Mouse (Mus musculus) liver, embryonic 16.5 days (tissue): ENCODE measurements around the gene Hnf1a. TPM values are rescaled to one million over a fixed set of nuclear protein-coding genes. Genes with fewer than 3 reads are reported as not detected.

ENCODE experiments used
- ATAC-seq: fragments of 200-750 bp; cut with Nextera tagmentation; 2 replicates; pipeline ENCODE4 v1.8.0; 2017; ENCODE audit warnings: low read depth, mild to moderate bottlenecking, moderate number of reproducible peaks, moderate library complexity
- H3K27ac ChIP-seq: fragments of 300-500 bp; sonication (generic); 2 replicates; pipeline ENCODE4 v1.5.1; 2014; ENCODE audit warnings: mild to moderate bottlenecking, low read length
- H3K27me3 ChIP-seq: fragments of 300-500 bp; sonication (generic); 2 replicates; pipeline ENCODE4 v1.6.1; 2014; ENCODE audit warnings: low read depth, low read length, mixed read lengths; ENCODE audit not compliant: control insufficient read depth, insufficient read depth
- H3K36me3 ChIP-seq: fragments of 300-500 bp; sonication (generic); 2 replicates; pipeline ENCODE4 v1.6.1; 2014; ENCODE audit warnings: mild to moderate bottlenecking; ENCODE audit not compliant: control insufficient read depth, insufficient read depth
- H3K4me1 ChIP-seq: fragments of 300-500 bp; sonication (generic); 2 replicates; pipeline ENCODE4 v1.6.1; 2014; ENCODE audit warnings: low read depth, low read length, mixed read lengths; ENCODE audit not compliant: control insufficient read depth
- H3K4me2 ChIP-seq: fragments of 300-500 bp; sonication (generic); 2 replicates; pipeline ENCODE4 v1.6.1; 2014; ENCODE audit warnings: low read depth, low read length, mixed read lengths
- H3K4me3 ChIP-seq: fragments of 300-500 bp; sonication (generic); 2 replicates; pipeline ENCODE4 v1.5.1; 2014; ENCODE audit warnings: low read depth, mild to moderate bottlenecking, low read length
- H3K9ac ChIP-seq: fragments of 300-500 bp; sonication (generic); 2 replicates; pipeline ENCODE4 v1.6.1; 2014; ENCODE audit warnings: low read depth, low read length
- H3K9me3 ChIP-seq: fragments of 300-500 bp; sonication (generic); replicated peaks from 2 replicates; pipeline ENCODE4 v1.6.1; 2016; ENCODE audit warnings: low read length; ENCODE audit not compliant: control insufficient read depth
- WGBS: fragments of 180-500 bp; shearing (Covaris S2); extraction: QIAGEN DNeasy Blood & Tissue Kit; methylation state at CpG from one replicate; pipeline ENCODE4 v1.1.7; 2014; ENCODE audit not compliant: insufficient replicate concordance; 5-methylcytosine and 5-hydroxymethylcytosine counted together
- polyA plus RNA-seq: library from polyadenylated mRNA; unstranded; fragments of >200 nt; fragmentation: Nextera tagmentation; extraction: Ambion mirVana; gene quantifications from 2 replicates; pipeline ENCODE4 v1.2.1, GENCODE M21; 2015

Gene Hnf1a
- polyA plus RNA-seq, 1 experiment from 2014 or later, result 4.7 TPM

DNA sequence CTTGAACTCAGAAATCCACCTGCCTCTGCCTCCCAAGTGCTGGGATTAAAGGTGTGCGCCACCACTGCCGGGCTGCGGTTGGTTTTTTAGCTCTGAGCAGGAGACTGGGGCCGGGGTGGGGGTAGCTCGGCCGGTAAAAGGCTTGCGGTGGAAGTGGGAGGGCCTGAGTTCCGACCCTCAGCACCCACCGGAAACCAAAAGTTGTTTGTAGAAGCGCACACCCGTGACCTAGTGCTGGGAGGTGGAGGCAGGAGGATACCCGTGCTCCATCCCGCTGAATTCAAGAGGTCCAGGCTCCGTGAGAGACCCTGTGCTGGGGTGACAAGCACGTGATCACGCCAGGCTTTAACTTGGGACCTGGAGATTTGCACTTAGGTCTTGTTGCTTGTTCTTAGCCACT, 25.6 kb upstream of the Hnf1a start:
- Histone ChIP-seq H3K4me1 (no peaks in the 10 kb centered on the region), H3K9me3 (no peaks in the 10 kb centered on the region), H3K36me3 (no peaks in the 10 kb centered on the region), H3K4me3 (no peak overlapping the region), H3K27ac (no peak overlapping the region), H3K9ac (no peak overlapping the region), H3K4me2 (no peak overlapping the region), H3K27me3 (no peaks in the 10 kb centered on the region; the same call in 1 of the 2 replicates)
- no peak for ATAC-seq
- 43% methylated on average over 16 of the region's 16 CpGs for WGBS

DNA sequence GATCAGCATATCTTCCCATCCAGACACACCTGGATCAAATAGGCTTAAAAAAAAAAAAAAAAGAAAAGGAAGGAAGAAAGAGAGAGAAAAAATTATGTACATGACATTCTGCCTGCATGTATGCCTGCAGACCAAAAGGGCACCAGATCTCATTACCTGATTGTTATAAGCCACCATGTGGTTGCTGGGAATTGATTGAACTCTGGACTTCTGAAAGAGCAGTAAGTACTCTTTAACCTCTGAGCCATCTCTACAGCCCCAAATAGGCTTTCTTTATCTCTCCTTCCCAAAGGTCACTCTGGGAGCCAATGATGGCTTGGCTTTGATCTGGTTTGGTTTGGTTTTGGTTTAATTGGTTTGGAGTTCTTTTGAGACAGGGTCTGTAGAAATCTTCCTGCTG, 14.2 kb upstream of the Hnf1a start:
- Histone ChIP-seq H3K27ac (no peak overlapping the region), H3K27me3 (no peaks in the 10 kb centered on the region), H3K4me1 (peaks cover 6% of the 10 kb centered on the region), H3K9me3 (no peaks in the 10 kb centered on the region), H3K9ac (no peak overlapping the region), H3K36me3 (no peaks in the 10 kb centered on the region), H3K4me2 (no peak overlapping the region), H3K4me3 (no peak overlapping the region)
- ATAC-seq, result no peak; the same call in 1 of the 2 replicates

DNA sequence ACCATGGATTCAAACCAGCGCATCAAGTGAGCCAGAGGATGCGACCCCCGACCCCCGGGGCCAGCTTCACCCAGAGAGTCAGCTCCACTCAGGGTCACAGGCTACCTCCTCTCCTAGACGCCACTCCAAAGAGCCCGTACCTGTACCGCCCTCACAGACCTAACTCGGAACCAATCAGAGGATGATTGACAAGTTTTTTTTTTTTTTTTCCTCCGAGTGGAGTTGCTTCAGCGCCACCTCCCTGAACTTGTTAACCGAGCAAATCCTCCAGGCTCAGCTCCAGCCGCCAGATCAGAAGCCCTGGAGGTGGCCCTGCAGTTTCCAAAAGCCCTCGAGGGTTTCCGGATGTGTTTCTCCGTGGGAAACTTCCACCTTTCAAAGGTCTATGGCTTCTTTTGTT, 11.1 kb upstream of the Hnf1a start:
- Histone ChIP-seq H3K27me3 (no peaks in the 10 kb centered on the region), H3K27ac (no peak overlapping the region), H3K9me3 (no peaks in the 10 kb centered on the region), H3K4me1 (peaks cover 20% of the 10 kb centered on the region), H3K36me3 (no peaks in the 10 kb centered on the region), H3K4me3 (no peak overlapping the region), H3K9ac (no peak overlapping the region), H3K4me2 (no peak overlapping the region)
- 55% methylated on average over 15 of the region's 15 CpGs for WGBS
- ATAC-seq, result no peak

DNA sequence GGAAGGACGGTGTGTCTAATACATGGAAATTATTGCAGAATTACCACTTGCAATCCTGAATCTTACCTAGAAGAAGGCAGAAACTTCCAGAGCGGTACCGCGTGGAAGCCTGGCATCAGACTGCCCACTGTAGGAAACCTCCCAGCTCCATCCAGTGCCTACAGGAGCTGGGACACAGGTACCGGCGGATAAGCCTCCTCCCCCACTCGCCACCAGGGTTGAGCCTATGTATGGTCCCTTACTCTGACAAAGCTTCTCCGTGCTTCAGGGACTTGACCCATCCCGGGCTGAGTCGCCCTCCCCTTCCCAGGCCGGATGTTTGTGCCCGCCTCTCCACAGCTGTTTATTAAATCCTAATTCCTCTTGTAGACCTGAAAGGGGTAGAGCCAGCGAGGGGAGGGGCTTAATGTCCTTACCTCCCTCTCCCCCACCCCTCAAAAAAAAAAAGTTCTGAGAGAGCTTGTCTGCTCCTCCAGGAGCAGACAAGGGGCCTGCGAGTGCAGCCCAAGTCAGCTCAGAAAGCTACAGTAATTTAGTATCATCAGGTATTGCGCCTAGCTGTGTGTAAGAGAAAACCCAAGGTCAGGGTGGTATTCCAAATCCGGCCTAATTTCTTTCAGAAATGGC, 9.3 kb upstream of the Hnf1a start:
- no peaks in the 10 kb centered on the region for H3K9me3 ChIP-seq
- H3K27me3 ChIP-seq, result no peaks in the 10 kb centered on the region
- peak overlapping the region; percentile 67 for H3K4me3 ChIP-seq
- no peaks in the 10 kb centered on the region for H3K36me3 ChIP-seq
- H3K4me1 ChIP-seq, result peaks cover 20% of the 10 kb centered on the region
- 23% methylated on average over 16 of the region's 16 CpGs for WGBS
- peak overlapping the region; percentile 64 for H3K9ac ChIP-seq
- peak overlapping the region; percentile 94 for H3K27ac ChIP-seq
- ATAC-seq, result peak; percentile 28
- peak overlapping the region; percentile 97 for H3K4me2 ChIP-seq

DNA sequence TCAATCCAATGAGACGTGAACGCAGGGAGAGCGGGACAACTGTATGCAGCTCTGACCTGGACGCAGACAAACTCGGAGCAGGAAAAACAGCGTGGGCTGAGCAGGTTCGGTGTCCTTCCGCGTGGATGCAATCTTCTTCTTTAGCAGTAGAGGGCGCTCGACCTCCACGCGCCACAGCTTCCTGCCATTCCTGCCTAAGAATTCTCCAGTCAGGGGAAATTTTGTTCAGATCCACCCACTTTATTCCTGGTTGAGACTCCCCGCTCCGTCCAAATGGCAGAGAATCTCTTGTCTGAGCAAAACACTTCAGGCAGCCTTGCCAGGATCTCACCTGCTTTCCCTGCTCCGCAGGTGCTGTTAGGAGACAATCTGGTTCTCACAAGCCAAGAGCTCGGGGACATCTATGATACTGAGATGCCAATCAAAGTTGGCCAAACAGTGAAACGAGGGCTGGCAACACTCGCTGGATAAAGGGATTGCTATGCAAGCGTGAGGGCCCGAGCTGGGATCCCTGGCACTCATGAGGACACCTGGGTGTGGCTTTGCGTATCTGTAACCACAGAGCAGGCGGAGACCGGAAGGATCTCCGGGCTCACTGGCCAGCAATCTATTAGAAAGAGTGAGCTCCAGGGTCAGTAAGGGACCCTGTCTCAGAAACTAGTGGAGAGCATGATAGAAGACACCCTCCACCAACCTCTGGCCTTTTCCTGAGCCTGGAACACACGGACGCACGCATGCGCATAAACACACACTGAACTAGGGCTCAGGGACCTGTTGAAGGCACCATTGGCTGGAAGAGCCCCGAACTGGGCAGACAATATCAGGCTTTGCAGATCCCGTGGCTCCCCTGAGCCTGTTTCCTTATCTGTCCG, 8.6 kb upstream of the Hnf1a start:
- Histone ChIP-seq H3K9ac (peak overlapping the region; percentile 64), H3K27me3 (no peaks in the 10 kb centered on the region), H3K4me3 (peak overlapping the region; percentile 67), H3K9me3 (no peaks in the 10 kb centered on the region), H3K36me3 (no peaks in the 10 kb centered on the region), H3K4me1 (peaks cover 20% of the 10 kb centered on the region), H3K27ac (peak overlapping the region; percentile 94), H3K4me2 (peak overlapping the region; percentile 97)
- peak; percentile 94 for ATAC-seq
- 4% methylated on average over 32 of the region's 32 CpGs for WGBS

DNA sequence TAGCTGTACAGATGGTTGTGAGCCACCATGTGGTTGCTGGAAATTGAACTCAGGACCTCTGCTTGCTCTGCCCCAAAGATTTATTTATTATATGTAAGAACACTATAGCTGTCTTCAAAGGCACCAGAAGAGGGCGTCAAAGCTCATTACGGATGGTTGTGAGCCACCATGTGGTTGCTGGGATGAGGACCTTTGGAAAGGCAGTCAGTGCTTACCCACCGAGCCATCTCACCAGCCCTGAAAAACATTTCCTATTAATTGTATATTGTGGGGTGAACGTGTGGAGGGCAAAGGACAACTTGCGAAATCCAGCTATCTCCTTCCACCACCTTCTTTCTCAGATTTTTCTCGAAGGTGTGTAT, 8.0 kb upstream of the Hnf1a start:
- H3K36me3 ChIP-seq, result no peaks in the 10 kb centered on the region
- WGBS, result 2% methylated on average over 6 of the region's 6 CpGs
- H3K4me2 ChIP-seq, result peak overlapping the region; percentile 97
- H3K4me1 ChIP-seq, result peaks cover 20% of the 10 kb centered on the region
- peak overlapping the region; percentile 64 for H3K9ac ChIP-seq
- peak overlapping the region; percentile 67 for H3K4me3 ChIP-seq
- ATAC-seq, result no peak
- H3K27me3 ChIP-seq, result no peaks in the 10 kb centered on the region
- peak overlapping the region; percentile 94 for H3K27ac ChIP-seq
- H3K9me3 ChIP-seq, result no peaks in the 10 kb centered on the region

DNA sequence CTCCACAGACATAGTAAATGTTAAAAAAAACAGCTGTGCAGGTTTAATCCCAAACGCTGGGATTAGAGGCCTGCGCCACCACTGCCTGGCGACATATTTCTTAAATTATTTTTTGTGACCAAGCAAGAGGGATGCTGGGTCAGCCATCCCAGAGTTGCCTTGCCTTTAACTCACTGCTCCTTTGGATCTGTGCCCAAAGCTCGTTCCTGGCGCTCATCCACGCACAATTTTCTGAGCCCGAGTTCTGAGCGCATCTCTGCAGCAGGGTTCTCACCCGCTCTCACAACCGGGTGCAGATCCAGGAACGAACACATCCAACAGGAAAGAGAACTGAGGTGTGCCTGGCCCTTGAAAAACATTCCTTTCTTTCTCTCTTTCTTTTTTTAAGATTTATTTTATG, 7.6 kb upstream of the Hnf1a start:
- Histone ChIP-seq H3K4me3 (no peak overlapping the region), H3K27ac (no peak overlapping the region), H3K4me1 (peaks cover 20% of the 10 kb centered on the region), H3K27me3 (no peaks in the 10 kb centered on the region), H3K9me3 (no peaks in the 10 kb centered on the region), H3K9ac (no peak overlapping the region), H3K4me2 (no peak overlapping the region), H3K36me3 (no peaks in the 10 kb centered on the region)
- WGBS, result 63% methylated on average over 11 of the region's 11 CpGs
- no peak for ATAC-seq

DNA sequence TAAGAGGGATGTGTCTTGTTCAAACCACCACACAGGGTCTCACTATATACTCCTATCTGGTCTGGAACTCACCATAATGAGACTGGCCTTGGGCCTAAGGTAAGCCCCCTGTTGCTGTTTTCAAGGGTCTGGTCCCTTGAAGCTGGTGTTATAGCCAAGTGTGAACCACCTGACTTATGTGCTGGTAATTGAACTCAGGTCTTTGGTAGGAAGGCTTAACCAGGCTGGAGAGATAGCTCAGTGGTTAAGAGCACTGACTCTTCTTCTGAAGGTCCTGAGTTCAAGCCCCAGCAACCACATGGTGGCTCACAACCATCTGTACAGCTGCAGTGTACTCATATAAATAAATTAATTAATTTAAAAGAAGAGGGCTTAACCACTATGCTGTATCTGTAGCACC, 6.0 kb upstream of the Hnf1a start:
- ATAC-seq, result no peak
- Histone ChIP-seq H3K27me3 (no peaks in the 10 kb centered on the region), H3K4me1 (peaks cover 20% of the 10 kb centered on the region), H3K9ac (no peak overlapping the region), H3K4me3 (no peak overlapping the region), H3K4me2 (no peak overlapping the region), H3K36me3 (no peaks in the 10 kb centered on the region), H3K9me3 (no peaks in the 10 kb centered on the region), H3K27ac (no peak overlapping the region)

DNA sequence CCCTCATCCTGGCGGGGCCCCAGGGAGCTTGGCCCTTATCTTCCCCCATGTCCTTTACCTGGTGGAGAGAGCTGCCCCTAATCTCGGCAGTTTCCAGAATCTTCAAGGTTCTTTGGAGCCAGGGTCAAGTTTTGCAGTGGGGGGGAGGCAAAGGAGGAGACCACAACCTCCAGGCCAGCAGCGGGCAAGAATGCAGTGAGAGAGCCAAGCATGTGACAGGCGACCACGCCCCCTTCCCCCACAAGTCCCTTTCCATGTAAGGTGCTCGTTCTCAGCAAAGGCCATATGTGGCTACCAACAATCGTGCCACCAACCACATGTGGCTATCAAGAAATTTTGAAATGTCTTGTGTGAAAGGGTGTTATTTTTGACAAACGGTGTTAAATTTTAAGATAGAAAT, 2.2 kb upstream of the Hnf1a start:
- no peaks in the 10 kb centered on the region for H3K36me3 ChIP-seq
- no peak overlapping the region for H3K4me3 ChIP-seq
- ATAC-seq, result no peak
- H3K9me3 ChIP-seq, result no peaks in the 10 kb centered on the region
- no peaks in the 10 kb centered on the region for H3K27me3 ChIP-seq
- 59% methylated on average over 8 of the region's 8 CpGs for WGBS
- no peak overlapping the region for H3K27ac ChIP-seq
- H3K4me1 ChIP-seq, result no peaks in the 10 kb centered on the region; the same call in 1 of the 2 replicates
- no peak overlapping the region for H3K9ac ChIP-seq
- H3K4me2 ChIP-seq, result no peak overlapping the region
